Mouse (Mus musculus) kidney, adult 2 months (tissue): ENCODE data around the gene Eddm3b. TPM values are rescaled to one million over a fixed set of nuclear protein-coding genes. Genes with fewer than 3 reads are reported as not detected.
A peak's percentile ranks its signal among the peaks of the same experiment; 100 is the strongest.

ENCODE experiments used
- DNase-seq: peaks from one replicate; pipeline ENCODE4 v3.0.0; 2021
- H3K27ac ChIP-seq: fragments of 200-500 bp; 2 replicates; pipeline ENCODE4 v1.5.1; 2012; ENCODE audit warnings: low read depth, low read length, control low read depth, inconsistent platforms; ENCODE audit not compliant: insufficient read depth
- H3K27me3 ChIP-seq: fragments of 200-500 bp; replicated peaks from 2 replicates; pipeline ENCODE4 v1.6.1; 2012; ENCODE audit warnings: mild to moderate bottlenecking, moderate library complexity, low read length, inconsistent platforms; ENCODE audit not compliant: control insufficient read depth, insufficient read depth
- H3K36me3 ChIP-seq: fragments of 200-500 bp; 2 replicates; pipeline ENCODE4 v1.6.1; 2012; ENCODE audit warnings: mild to moderate bottlenecking, moderate library complexity, low read length, inconsistent platforms; ENCODE audit not compliant: control insufficient read depth, insufficient read depth
- H3K4me1 ChIP-seq: fragments of 200-500 bp; 2 replicates; pipeline ENCODE4 v1.6.1; 2011; ENCODE audit warnings: low read length; ENCODE audit not compliant: control insufficient read depth, insufficient read depth
- H3K4me3 ChIP-seq: fragments of 200-500 bp; 2 replicates; pipeline ENCODE4 v1.5.1; 2011; ENCODE audit warnings: mild to moderate bottlenecking, low read depth, low read length, control low read depth; ENCODE audit not compliant: insufficient read depth
- CTCF ChIP-seq: fragments of 200-500 bp; conservative IDR thresholded peaks from 2 replicates; pipeline ENCODE4 v1.5.1; 2011; ENCODE audit warnings: low read depth, mild to moderate bottlenecking, control low read depth, low read length, moderate library complexity, mixed read lengths; ENCODE audit not compliant: insufficient read depth, insufficient read length
- POLR2A ChIP-seq: fragments of 200-500 bp; IDR thresholded peaks from one replicate; pipeline ENCODE4 v1.6.1; 2011; ENCODE audit warnings: low read depth, low read length, control low read depth
- WGBS: fragments of 180-500 bp; shearing (Covaris S2); methylation state at CpG from one replicate; pipeline ENCODE4 v1.1.7; 2018; 5-methylcytosine and 5-hydroxymethylcytosine counted together
- polyA plus RNA-seq: library from polyadenylated mRNA; depleted of rRNA; stranded (reverse); fragments of >200 nt; gene quantifications from 2 replicates; pipeline ENCODE4 v1.2.3, GENCODE M21; 2012

Eddm3b gene
- polyA plus RNA-seq, 1 experiment, result 0.42 TPM

DNA sequence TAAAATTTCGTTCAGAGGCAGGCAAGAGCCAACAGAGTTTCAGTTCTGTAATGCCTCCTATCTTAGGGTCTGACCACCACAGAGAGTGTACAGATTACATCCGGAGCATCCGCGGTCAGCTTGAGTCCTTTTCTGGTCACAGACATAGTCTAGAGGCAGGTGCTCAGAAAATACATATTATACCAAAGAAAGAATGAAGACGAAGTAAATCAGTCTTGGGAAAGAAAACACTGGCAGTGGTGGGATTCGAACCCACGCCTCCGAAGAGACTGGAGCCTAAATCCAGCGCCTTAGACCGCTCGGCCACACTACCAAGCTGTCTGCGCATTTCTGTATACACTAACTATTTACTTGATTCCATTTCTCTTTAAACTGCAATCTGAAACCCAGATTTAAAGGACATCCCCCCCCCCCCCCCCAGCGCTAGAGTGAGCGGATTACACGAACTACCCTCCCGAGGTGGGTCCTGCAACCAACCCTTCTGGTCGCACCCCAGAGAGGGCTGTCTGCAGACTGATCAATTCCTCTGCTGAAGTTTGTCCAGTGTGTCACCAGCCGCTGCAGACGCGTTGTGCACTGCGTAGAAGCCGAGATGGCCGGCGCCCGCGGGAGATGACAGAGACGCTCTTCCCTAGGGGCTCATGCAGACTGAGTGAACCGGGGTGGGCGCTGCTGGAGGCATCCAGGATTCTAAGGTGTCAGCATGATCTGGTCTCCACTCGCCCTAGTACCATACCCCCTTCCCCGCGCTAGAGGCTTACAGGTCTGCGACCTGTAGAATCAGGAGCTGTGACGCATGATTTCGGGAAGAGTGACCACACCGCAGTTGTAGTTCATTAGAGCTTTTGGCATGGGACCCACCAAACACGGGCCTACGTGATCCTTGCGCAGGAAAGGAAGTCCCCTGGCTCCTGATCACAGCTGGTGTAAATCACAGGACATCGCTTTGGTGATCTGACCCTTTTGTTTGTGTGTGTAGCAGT, 31.3 kb upstream of the Eddm3b start:
- no peaks in the 10 kb centered on the region for H3K27me3 ChIP-seq
- H3K27ac ChIP-seq, result no peak overlapping the region
- H3K4me3 ChIP-seq, result peak overlapping the region; percentile 64
- no peak for TF ChIP-seq POLR2A
- no peak for TF ChIP-seq CTCF
- no peaks in the 10 kb centered on the region for H3K4me1 ChIP-seq
- peak; percentile 80 for DNase-seq
- H3K36me3 ChIP-seq, result no peaks in the 10 kb centered on the region
- WGBS, result 5% methylated on average over 40 of the region's 40 CpGs

GRCm38 (mm10) chr14:51083805-51084204, 30.4 kb upstream of the Eddm3b start:
- H3K4me3 ChIP-seq, result no peak overlapping the region
- WGBS, result 63% methylated on average over 7 of the region's 7 CpGs
- no peaks in the 10 kb centered on the region for H3K4me1 ChIP-seq
- no peak for DNase-seq
- H3K36me3 ChIP-seq, result no peaks in the 10 kb centered on the region
- H3K27ac ChIP-seq, result no peak overlapping the region
- H3K27me3 ChIP-seq, result no peaks in the 10 kb centered on the region
- TF ChIP-seq CTCF (no peak), POLR2A (no peak)

DNA sequence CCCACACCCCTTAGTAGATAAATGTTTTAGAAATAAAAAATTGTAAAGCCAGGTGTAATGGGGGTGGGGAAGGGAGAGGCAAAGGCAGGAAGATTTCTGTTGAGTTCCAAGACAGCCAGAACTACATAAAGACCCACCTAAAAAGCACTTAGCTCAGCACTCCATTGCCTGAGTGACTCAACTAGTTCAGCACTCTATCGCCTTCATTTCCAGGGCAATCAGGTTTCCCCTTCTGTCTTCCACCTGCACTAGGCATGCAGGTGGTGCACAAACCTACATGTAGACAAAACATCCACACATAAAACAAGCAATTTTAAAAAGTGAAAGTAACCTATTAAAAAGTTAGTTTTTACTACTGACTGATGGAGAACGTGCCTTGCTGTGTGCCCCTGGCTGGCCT, 29.1 kb upstream of the Eddm3b start:
- 79% methylated on average over 2 of the region's 2 CpGs for WGBS

DNA sequence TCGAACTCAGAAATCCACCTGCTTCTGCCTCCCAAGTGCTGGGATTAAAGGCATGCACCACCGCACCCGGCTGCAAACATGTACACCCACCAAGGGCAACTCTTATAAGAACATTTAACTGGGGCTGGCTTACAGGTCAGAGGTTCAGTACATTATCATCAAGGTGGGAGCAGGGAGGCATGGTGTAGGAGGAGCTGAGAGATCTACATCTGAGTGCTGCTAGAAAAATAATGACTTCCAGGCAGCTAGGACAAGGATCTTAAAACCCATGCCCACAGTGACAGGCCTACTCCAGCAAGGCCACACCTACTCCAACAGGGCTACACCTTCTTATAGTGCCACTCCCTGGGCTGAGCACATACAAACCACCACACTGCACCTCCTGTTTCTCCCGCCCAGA, 28.3 kb upstream of the Eddm3b start:
- H3K36me3 ChIP-seq, result no peaks in the 10 kb centered on the region
- H3K27ac ChIP-seq, result no peak overlapping the region
- no peak for DNase-seq
- WGBS, result 87% methylated on average over 4 of the region's 4 CpGs
- no peak overlapping the region for H3K4me3 ChIP-seq
- no peaks in the 10 kb centered on the region for H3K4me1 ChIP-seq
- no peak for TF ChIP-seq POLR2A
- TF ChIP-seq CTCF, result no peak
- no peaks in the 10 kb centered on the region for H3K27me3 ChIP-seq

More for the DNA sequence above, 29.1 kb upstream of the Eddm3b start:
- no peaks in the 10 kb centered on the region for H3K36me3 ChIP-seq
- no peak for DNase-seq
- TF ChIP-seq POLR2A, result no peak
- TF ChIP-seq CTCF, result no peak
- H3K4me3 ChIP-seq, result no peak overlapping the region
- no peaks in the 10 kb centered on the region for H3K4me1 ChIP-seq
- H3K27me3 ChIP-seq, result no peaks in the 10 kb centered on the region
- no peak overlapping the region for H3K27ac ChIP-seq

- 47% methylated on average over 9 of the region's 9 CpGs for WGBS
- Histone ChIP-seq H3K4me3 (no peak overlapping the region), H3K27ac (no peak overlapping the region), H3K36me3 (no peaks in the 10 kb centered on the region), H3K4me1 (no peaks in the 10 kb centered on the region), H3K27me3 (no peaks in the 10 kb centered on the region)
- no peak for DNase-seq
- TF ChIP-seq CTCF (no peak), POLR2A (no peak)
Observed at GRCm38 (mm10) chr14:51087762-51088161, 26.5 kb upstream of the Eddm3b start.

- no peaks in the 10 kb centered on the region for H3K27me3 ChIP-seq
- peak overlapping the region; percentile 53 for H3K27ac ChIP-seq
- DNase-seq, result peak; percentile 94
- peak overlapping the region; percentile 80 for H3K4me3 ChIP-seq
- no peaks in the 10 kb centered on the region for H3K36me3 ChIP-seq
- WGBS, result 6% methylated on average over 23 of the region's 23 CpGs
- no peaks in the 10 kb centered on the region for H3K4me1 ChIP-seq
- TF ChIP-seq POLR2A, result no peak
- TF ChIP-seq CTCF, result no peak
Observed at GRCm38 (mm10) chr14:51088166-51088969, 25.9 kb upstream of the Eddm3b start.
